Mouse (Mus musculus) MEL (cell line): ENCODE results near the gene A530016L24Rik. TPM values are rescaled to one million over a fixed set of nuclear protein-coding genes. Genes with fewer than 3 reads are reported as not detected.

Experiments
- DNase-seq: peaks from one replicate; pipeline ENCODE4 v3.0.0; 2011; ENCODE audit warnings: low read depth, low spot score
- H3K27ac ChIP-seq: 2 replicates; pipeline ENCODE4 v1.5.1; 2012; ENCODE audit warnings: low read depth, mild to moderate bottlenecking, control low read depth, low read length, moderate library complexity; ENCODE audit not compliant: control insufficient read depth
- H3K27me3 ChIP-seq, 2 experiments: fragments of 150-350 bp in 1 of 2; sonication (generic) in 1 of 2; 2 replicates each; pipeline ENCODE4 v1.6.1; 2012; ENCODE audit warnings: low read length in 2 of 2, mild to moderate bottlenecking in 2 of 2, improper control_type of control experiment in 1 of 2, moderate library complexity in 1 of 2; ENCODE audit not compliant: insufficient read depth in 2 of 2, control insufficient read depth in 1 of 2
- H3K36me3 ChIP-seq, 2 experiments: 2 replicates each; pipeline ENCODE4 v1.6.1; 2012 to 2014; ENCODE audit warnings: low read length in 2 of 2, improper control_type of control experiment in 1 of 2, inconsistent platforms in 1 of 2, mild to moderate bottlenecking in 1 of 2; ENCODE audit not compliant: insufficient read depth in 2 of 2, control insufficient read depth in 1 of 2
- H3K4me1 ChIP-seq, 2 experiments: fragments of 150-350 bp in 1 of 2; sonication (generic) in 1 of 2; 2 replicates each; pipeline ENCODE4 v1.6.1; 2012; ENCODE audit warnings: low read length in 2 of 2, improper control_type of control experiment in 1 of 2, mild to moderate bottlenecking in 1 of 2; ENCODE audit not compliant: insufficient read depth in 2 of 2, control insufficient read depth in 1 of 2
- H3K4me3 ChIP-seq, 2 experiments: fragments of 150-350 bp in 1 of 2; sonication (generic) in 1 of 2; 2 replicates each; pipeline ENCODE4 v1.5.1; 2012; ENCODE audit warnings: low read depth in 2 of 2, low read length in 2 of 2, mild to moderate bottlenecking in 2 of 2, moderate library complexity in 2 of 2, control low read depth in 1 of 2, improper control_type of control experiment in 1 of 2; ENCODE audit not compliant: control insufficient read depth in 1 of 2, insufficient read depth in 1 of 2
- H3K79me2 ChIP-seq: 2 replicates; pipeline ENCODE4 v1.6.1; 2012; ENCODE audit warnings: mild to moderate bottlenecking, low read length, moderate library complexity; ENCODE audit not compliant: control insufficient read depth, poor library complexity, insufficient read depth
- H3K9ac ChIP-seq: 2 replicates; pipeline ENCODE4 v1.6.1; 2012; ENCODE audit warnings: low read depth, mild to moderate bottlenecking, control low read depth, low read length, moderate library complexity; ENCODE audit not compliant: control insufficient read depth, poor library complexity, severe bottlenecking
- H3K9me3 ChIP-seq: fragments of 150-350 bp; sonication (generic); replicated peaks from 2 replicates; pipeline ENCODE4 v1.6.1; 2012; ENCODE audit warnings: mild to moderate bottlenecking, low read length, improper control_type of control experiment, moderate library complexity; ENCODE audit not compliant: insufficient read depth
- BHLHE40 ChIP-seq: IDR thresholded peaks from 2 replicates; pipeline ENCODE4 v1.6.1; 2012; ENCODE audit warnings: low read depth, mild to moderate bottlenecking, inconsistent platforms, low read length, improper control_type of control experiment, borderline replicate concordance
- CHD1 ChIP-seq: IDR thresholded peaks from 2 replicates; pipeline ENCODE4 v1.6.1; 2012; ENCODE audit warnings: low read depth, mild to moderate bottlenecking, inconsistent platforms, low read length, improper control_type of control experiment
- CTCF ChIP-seq, 3 experiments: IDR thresholded peaks in 2 of 3; conservative IDR thresholded peaks in 1 of 3; 2 replicates each; pipeline ENCODE4 v1.5.1; 2011 to 2012; ENCODE audit warnings: low read length in 3 of 3, low read depth in 2 of 3, mild to moderate bottlenecking in 2 of 3, improper control_type of control experiment in 1 of 3, inconsistent platforms in 1 of 3, mixed read lengths in 1 of 3, moderate library complexity in 1 of 3; ENCODE audit not compliant: control insufficient read depth in 1 of 3, insufficient read depth in 1 of 3, poor library complexity in 1 of 3, severe bottlenecking in 1 of 3
- ELF1 ChIP-seq: IDR thresholded peaks from 2 replicates; pipeline ENCODE4 v1.6.1; 2014; ENCODE audit warnings: low read depth, mild to moderate bottlenecking, inconsistent platforms, low read length, improper control_type of control experiment, moderate library complexity
- GATA1 ChIP-seq: IDR thresholded peaks from 2 replicates; pipeline ENCODE4 v1.6.1; 2011; ENCODE audit warnings: low read depth, low read length, improper control_type of control experiment
- MAFK ChIP-seq: IDR thresholded peaks from 2 replicates; pipeline ENCODE4 v1.6.1; 2011; ENCODE audit warnings: low read depth, mild to moderate bottlenecking, low read length, improper control_type of control experiment, borderline replicate concordance
- MAX ChIP-seq: IDR thresholded peaks from 2 replicates; pipeline ENCODE4 v1.6.1; 2011; ENCODE audit warnings: low read length, improper control_type of control experiment
- MAZ ChIP-seq: IDR thresholded peaks from 2 replicates; pipeline ENCODE4 v1.6.1; 2012; ENCODE audit warnings: low read depth, mild to moderate bottlenecking, inconsistent platforms, low read length, improper control_type of control experiment
- MYC ChIP-seq: IDR thresholded peaks from 2 replicates; pipeline ENCODE4 v1.6.1; 2011; ENCODE audit warnings: low read depth, mild to moderate bottlenecking, low read length, improper control_type of control experiment, moderate library complexity
- NELFE ChIP-seq: IDR thresholded peaks from 2 replicates; pipeline ENCODE4 v1.6.1; 2011; ENCODE audit warnings: low read depth, low read length, improper control_type of control experiment
- POLR2AphosphoS2 ChIP-seq: IDR thresholded peaks from 2 replicates; pipeline ENCODE4 v1.6.1; 2011; ENCODE audit warnings: low read length, improper control_type of control experiment
- RAD21 ChIP-seq: IDR thresholded peaks from 2 replicates; pipeline ENCODE4 v1.6.1; 2011; ENCODE audit warnings: mild to moderate bottlenecking, low read depth, low read length, improper control_type of control experiment
- SIN3A ChIP-seq: IDR thresholded peaks from 2 replicates; pipeline ENCODE4 v1.6.1; 2012; ENCODE audit warnings: low read length, improper control_type of control experiment, inconsistent platforms
- SMC3 ChIP-seq: IDR thresholded peaks from 2 replicates; pipeline ENCODE4 v1.6.1; 2011; ENCODE audit warnings: low read depth, low read length, improper control_type of control experiment
- TCF12 ChIP-seq: IDR thresholded peaks from 2 replicates; pipeline ENCODE4 v1.6.1; 2014; ENCODE audit warnings: low read depth, mild to moderate bottlenecking, inconsistent platforms, low read length, improper control_type of control experiment, moderate library complexity
- ZC3H11A ChIP-seq: IDR thresholded peaks from 2 replicates; pipeline ENCODE4 v1.6.1; 2012; ENCODE audit warnings: low read depth, mild to moderate bottlenecking, inconsistent platforms, low read length, improper control_type of control experiment
- polyA plus RNA-seq, 2 experiments: library from polyadenylated mRNA; stranded (reverse) in 1 of 2; unstranded in 1 of 2; fragments of >175 nt in 1 of 2; fragments of >200 nt in 1 of 2; gene quantifications; 2 replicates each; pipeline versions ENCODE4 v1.2.1 to v1.2.4; 2012; ENCODE audit warnings: low replicate concordance in 2 of 2, low read depth in 1 of 2; ENCODE audit not compliant: insufficient read length in 2 of 2, insufficient read depth in 1 of 2, missing spikeins in 1 of 2
- total RNA-seq: library from RNA; depleted of rRNA; stranded (reverse); fragments of 300-350 nt; gene quantifications from 2 replicates; pipeline ENCODE4 v1.2.3, GENCODE M21; 2012

The A530016L24Rik gene
- total and polyA plus RNA-seq, 3 experiments, result not detected

- H3K9ac ChIP-seq, result no peak overlapping the region
- no peaks in the 10 kb centered on the region for H3K79me2 ChIP-seq
- peaks cover 0 to 3% of the 10 kb centered on the region in 2 experiments; a peak in 1 of 4 replicates for H3K36me3 ChIP-seq
- DNase-seq, result no peak
- TF ChIP-seq ZC3H11A (no peak), POLR2AphosphoS2 (no peak), GATA1 (no peak), NELFE (no peak), SIN3A (no peak)
- TF ChIP-seq, all 39 proteins: peak for 0
- peaks cover 7 to 13% of the 10 kb centered on the region in 2 experiments; a peak in 3 of 4 replicates for H3K4me1 ChIP-seq
- no peak overlapping the region for H3K27ac ChIP-seq
- H3K27me3 ChIP-seq, result peaks cover 0 to 1% of the 10 kb centered on the region in 2 experiments; a peak in 1 of 4 replicates
- no peaks in the 10 kb centered on the region for H3K9me3 ChIP-seq
- no peak overlapping the region for H3K4me3 ChIP-seq
These were observed 26.8 kb upstream of the A530016L24Rik start for GRCm38 (mm10) chr12:112462423-112462822.

- TF ChIP-seq MAFK, result no peak
- TF ChIP-seq ELF1, result no peak; the same call in 1 of the 2 replicates
- TF ChIP-seq SIN3A, result no peak
- TF ChIP-seq CTCF (IDR thresholded peaks at IDR 0.05 in 2 of 3, conservative IDR thresholded peaks at IDR 0.05 in 1 of 3; ENCODE audit: control insufficient read depth in 1 of 3, insufficient read depth in 1 of 3, low read depth in 2 of 3, low read length in 3 of 3, poor library complexity in 1 of 3, severe bottlenecking in 1 of 3), result peak; percentile 74 to 96 (median 82)
- TF ChIP-seq RAD21, result peak; percentile 46
- TF ChIP-seq TCF12, result 0 out of 2 replicates have a peak, but pooled peaks have one; percentile 1
- 0 out of 2 replicates have a peak, but pooled peaks have one; percentile 21 for TF ChIP-seq MAZ
- peak; percentile 68 for TF ChIP-seq MAX
- no peak for TF ChIP-seq NELFE
- peak; percentile 91 for TF ChIP-seq MYC
- TF ChIP-seq SMC3, result peak; percentile 51
- TF ChIP-seq ZC3H11A, result peak; percentile 42
- peak; percentile 90 for TF ChIP-seq BHLHE40
- TF ChIP-seq CHD1, result no peak
- no peaks in the 10 kb centered on the region for H3K79me2 ChIP-seq
- H3K9ac ChIP-seq, result no peak overlapping the region
- no peak overlapping the region for H3K4me3 ChIP-seq
- H3K27me3 ChIP-seq, result no peaks in the 10 kb centered on the region
- peaks cover 7 to 13% of the 10 kb centered on the region in 2 experiments; a peak in 3 of 4 replicates for H3K4me1 ChIP-seq
- no peaks in the 10 kb centered on the region for H3K9me3 ChIP-seq
- DNase-seq, result peak; percentile 79
- H3K36me3 ChIP-seq, result peaks cover 0 to 3% of the 10 kb centered on the region in 2 experiments; a peak in 1 of 4 replicates
- H3K27ac ChIP-seq, result peak overlapping the region; percentile 86
These were observed 26.0 kb upstream of the A530016L24Rik start for GRCm38 (mm10) chr12:112463209-112463608.
